Mouse (Mus musculus) ovary, adult 18-20 months (tissue): ENCODE data around the gene Tekt3.
A peak's percentile ranks its signal among the peaks of the same experiment; 100 is the strongest.

Experiments
- DNase-seq: peaks from one replicate; pipeline ENCODE4 v3.0.0; 2022; ENCODE audit warnings: low spot score, mixed read lengths

Tekt3 gene

DNA sequence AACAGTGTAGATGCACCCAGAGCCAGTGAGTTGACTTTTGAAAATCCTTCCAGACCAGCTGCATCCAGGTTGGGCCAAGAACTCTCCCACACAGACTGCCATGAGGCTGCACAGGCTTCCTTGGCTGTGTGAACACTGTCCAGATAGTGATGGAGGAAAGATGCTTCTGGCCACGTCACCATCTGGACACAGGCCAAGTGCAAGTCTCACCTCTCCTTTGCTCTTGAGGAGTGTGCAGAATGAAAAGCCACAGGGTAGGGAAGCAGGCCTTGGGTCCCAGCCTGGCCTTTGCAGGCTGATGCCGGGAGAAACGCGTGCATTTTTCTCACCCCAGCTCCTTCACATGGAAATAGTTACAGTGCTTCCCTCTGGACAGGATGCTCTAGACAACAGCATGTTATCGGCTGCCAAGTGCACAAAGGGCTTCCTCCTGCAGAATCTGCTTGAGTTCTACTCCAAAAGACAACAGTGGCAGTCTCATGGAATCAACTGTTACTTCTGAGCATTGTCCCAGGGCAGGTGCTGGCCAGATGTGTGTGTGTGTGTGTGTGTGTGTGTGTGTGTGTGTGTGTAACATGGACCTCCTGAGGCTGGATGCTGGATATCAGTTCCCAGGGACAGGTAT, 64.5 kb downstream of the Tekt3 start:
- no peak for DNase-seq

DNA sequence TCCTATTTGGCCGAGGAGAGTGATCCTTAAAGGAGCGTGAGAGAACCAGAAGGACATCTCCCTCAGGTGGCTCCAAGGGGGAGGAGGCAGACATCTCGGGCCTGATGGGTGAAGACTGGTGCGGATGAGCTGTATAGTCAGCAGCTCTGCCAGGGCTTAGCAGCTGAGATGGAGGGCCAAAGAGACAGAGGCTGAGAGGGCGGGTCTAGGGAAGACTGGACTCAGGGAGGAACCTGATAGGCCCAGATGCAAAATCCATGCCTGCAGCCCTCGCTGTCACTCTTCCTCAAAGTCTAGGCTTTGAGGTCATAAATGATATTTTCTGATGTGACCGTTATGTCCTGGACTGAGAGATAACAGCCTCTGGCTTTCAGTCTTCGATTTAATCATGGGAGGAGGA, 65.5 kb downstream of the Tekt3 start:
- DNase-seq, result no peak

DNA sequence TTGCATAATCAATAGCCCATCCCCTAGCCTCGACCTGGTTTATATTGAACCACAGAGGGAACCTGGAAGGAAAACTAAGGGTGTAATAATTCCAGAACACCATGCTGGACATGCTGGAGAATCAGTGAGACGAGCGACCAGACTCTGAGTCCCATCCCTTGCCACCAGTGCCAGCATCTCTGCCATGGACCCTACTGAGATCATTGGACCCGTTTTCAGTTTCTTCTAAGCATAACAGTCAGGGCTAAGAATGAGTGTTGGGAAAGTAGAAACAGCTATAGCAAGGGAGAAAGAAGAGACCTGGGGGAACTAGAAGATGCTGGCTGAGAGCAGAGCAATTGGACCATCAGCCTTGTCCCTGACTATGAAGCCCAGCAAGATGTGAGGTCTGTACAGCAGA, 66.1 kb downstream of the Tekt3 start:
- no peak for DNase-seq

DNA sequence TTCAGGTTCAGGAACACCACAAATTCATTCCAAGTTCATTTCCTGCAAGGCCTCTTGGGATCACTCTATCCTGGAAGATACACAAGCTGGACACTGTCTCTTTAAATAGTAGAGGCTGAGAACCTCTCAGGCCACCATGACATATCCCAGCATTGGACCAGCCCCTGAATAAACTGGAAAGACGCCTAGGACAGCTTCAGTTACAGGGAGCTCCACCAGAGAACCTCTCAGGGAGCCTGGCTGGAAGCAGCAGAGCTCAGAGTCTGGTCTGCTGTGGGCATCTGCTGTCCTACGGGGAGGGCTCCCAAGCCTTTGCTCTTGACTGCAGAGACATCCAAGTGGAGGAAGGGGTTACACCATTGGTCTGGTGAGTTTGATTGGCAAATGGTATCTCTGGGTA, 67.3 kb downstream of the Tekt3 start, which contains the start of gene Pmp22:
TSS of gene Pmp22 (plus strand) at position 199 of the 400 bp plus-strand sequence.
- no peak for DNase-seq

DNA sequence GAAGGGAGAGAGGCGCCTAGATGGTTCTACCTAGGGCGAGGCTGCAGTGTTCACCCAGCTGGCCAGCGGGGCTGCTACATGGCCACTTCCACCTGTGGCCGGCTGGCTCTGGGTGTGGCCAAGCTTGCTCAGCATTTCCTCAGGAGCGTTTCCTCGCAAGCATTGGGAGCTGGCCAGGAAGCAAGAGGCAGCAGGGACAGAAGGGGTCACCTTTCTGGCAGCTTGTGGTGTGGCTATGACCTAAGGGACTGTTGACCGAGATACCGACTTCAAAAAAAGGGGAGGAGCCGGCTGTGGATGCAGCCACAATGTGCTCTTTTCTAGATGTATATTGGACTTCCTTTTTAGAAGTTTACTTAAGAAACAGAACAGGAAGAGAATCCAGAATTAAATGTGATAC, 67.9 kb downstream of the Tekt3 start:
- DNase-seq, result no peak

DNA sequence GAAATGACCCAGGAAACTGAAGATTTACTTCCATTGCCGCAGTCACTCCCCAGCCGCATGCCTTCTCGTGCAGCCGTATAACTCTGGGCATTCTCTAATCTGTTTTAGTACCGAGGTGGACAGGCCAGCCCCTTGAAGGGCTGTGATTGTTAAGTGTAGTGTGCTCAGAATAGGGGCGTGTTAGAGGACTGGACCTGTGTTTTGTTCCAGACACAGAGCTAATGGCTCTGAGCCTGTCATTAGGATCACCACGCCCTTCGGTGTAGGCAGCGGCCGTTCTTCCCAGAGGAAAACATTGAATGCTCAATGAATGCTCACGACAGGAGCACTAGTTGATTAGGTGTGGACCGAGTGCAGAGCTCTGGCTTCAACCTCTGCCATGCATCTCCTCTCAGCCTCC, 68.4 kb downstream of the Tekt3 start:
- no peak for DNase-seq

DNA sequence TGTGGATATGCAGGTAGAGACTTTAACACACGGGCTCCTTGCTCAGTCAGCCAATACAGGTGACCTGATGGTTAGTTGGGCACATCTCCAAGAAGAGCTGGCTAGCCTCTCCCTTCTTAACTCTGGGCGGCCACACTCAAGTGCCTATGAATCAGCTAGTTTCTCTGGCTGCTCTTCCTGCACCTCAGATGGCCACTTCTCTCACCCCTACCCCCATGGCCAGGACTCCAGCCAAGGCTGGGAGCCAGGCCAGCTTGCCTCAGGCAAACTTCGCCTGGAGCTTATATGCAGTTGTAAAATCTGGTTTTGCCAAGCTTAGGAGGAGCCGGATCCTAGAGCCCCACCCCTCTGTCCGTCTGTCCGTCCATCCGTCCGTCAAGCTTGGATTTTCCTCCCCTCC, 69.0 kb downstream of the Tekt3 start:
- DNase-seq, result peak; percentile 79

DNA sequence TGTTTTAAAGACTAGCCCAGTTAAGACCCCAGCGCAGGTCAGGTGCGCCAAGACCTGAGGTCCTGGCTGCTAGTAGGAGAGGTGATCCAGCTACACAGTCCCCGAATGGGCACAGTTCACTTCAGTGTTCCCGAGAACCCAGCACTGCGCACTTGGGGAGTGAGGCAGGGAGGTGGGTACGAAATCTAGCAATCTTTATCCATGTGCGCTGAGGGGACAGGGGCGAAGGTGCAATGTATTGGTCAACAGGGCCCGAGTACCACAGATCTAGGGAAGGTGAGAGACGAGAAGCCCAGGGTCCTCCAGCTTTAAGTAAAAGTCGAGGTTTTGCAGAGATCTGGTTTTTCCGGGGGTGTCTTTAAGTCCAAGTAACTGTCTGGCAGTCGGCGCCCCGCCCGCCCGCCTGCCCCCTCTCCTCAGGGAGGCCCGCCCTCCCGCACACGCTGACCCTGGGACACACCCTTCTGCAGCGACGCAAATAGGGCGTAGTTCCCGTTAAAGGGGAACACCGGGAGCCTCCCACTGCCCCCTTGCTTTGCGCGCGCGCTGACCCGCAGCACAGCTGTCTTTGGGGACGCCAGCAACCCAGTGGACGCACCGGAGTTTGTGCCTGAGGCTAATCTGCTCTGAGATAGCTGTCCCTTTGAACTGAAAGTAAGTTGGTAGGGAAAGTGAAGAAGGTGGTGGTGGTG, 69.7 kb downstream of the Tekt3 start:
- DNase-seq, result peak; percentile 61

DNA sequence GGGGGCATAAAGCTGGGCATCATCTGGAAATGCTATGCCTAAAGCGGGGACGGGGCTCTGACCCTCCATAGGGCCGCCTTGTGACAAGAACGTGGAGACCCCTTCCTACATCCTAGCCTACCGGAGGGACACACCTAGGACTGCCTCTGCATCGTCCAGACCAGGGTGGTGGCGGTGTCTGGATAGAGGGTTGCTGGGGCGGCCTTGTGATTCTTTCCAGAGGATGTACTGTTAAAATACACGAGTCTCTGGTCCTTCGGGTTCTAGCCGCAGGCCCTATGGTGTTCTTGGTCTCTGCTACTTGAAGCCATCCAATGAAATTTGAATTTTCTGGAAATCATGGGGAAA, 70.2 kb downstream of the Tekt3 start:
- DNase-seq, result no peak

DNA sequence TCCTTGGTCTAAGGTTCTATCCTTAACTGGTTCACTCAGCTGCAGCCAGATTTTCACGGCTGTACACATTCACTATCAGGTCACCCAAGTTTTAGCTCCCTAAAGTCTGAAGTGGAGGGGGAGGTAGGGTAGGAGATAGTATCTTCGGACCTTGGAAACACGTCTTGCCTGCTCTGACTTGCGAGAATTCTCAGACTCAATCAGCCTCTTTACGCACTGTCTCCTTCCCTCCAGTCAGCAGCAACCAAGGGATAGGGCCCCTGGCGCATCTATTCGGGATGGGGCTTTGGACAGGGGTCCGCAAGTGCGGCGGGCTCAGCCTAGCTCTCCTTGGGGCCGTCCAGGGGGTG, 70.7 kb downstream of the Tekt3 start:
- DNase-seq, result no peak

DNA sequence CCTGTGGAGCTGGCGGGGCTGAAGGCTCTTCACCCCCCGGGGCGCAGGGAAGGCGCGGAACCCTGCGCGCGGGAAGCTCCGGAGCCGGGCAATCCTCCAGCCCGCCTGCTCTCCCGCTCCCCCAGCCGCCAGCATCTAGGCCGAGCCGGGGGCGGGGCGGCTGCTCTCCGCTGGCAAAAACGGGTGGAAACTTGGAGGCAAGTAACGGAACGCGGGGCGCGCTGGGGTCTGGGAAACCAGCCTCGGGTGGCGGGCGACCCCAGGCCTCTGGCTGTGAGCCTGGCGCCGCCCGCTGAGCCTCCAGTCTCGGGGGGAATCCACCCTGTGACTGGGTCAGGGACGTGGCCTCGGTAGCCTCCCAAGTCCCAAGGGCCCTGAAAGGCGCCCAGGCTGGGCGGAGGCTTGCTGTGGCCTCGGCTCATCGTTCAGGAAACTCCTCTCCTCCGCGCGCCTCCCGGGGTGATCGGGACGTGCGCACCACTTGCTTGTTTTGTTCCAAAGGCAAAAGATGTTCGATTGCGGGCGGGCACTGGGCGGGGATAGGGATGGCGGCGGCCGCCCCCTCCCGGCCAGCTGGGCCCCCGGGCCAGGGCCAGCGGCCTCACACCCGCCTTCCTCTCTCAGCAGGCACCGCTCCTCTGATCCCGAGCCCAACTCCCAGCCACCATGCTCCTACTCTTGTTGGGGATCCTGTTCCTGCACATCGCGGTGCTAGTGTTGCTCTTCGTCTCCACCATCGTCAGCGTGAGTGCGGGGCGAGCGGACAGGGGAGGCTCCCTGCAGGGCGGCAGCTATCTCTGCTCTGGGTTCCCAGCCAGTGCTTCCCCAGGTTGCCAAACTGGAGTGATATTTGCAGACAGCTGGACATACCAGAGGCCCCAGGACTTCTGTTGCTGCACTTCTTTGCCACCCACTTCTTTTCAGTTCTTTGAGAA, 71.3 kb downstream of the Tekt3 start:
- DNase-seq, result peak; percentile 89

DNA sequence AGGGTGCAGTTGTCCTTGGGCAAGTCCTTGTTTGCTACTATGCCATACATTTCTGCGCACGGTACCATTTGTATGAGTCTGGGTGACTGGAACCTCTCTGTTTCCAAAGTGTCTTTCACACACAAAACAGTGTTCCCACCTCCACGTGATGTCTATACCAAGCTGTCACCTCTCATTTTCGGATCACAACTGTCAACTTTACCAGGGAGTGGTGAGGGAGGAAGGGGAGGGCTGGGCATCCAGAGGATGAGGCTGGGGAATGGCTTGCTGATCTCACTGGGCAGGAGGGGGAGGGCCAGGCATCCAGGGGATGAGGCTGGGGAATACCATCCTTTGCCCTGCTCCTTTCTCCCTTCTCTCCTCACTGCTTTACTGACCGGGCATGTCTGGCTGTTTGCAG, 72.6 kb downstream of the Tekt3 start:
- DNase-seq, result no peak

DNA sequence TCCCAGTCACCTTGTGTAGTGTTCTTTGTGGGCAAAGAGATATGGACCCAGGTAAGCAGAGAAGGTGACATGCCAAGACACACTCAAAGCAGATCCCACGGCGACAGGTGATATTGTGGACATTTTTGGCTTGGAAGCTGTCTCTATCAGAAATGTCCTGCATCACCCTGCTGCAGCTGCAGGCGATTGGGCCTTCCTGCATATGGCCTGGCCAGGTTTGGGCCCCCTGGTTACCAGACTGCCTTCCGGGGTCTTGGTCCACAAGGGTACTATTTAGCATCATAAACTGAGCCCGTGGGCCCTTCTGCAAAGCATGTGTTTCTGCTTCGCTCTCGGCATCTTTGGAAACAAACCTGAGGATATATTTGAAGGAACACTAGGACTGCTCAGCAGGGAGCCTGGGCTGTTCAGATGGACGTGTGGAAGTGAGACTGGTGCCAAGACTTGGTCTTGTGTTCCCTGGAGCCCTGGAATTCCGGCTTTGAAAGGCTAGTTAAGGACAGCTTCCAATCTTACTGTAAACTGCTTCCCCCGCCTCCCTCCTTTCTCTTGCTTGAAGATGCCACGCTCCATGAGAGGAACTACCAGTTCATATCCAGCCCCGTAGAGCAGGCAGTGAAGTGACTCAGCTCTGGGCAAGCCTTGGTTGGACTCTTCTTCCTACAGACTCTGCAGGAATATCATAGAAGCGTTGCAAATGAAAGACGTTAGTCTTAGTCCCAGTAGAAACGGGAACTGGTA, 73.5 kb downstream of the Tekt3 start:
- DNase-seq, result no peak

DNA sequence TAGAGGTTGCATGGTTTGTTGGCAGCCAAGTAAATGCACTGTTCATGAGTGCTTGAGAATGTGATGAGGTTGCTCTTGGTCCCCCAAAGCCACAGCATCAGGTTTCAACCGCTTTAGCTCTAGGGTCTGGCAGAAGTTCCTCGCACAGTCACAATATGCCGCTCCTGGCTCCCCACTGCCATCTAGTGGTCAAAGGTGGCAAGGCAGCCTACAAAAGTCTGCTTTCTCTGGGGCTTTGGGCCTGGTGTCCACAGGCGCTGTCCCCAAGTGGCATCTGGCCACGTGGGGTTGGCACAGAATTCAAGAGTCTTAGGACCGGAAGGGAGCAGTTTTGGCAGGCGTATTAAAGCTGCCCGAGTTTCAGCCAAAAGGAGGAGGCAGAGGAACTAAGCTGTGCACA, 74.2 kb downstream of the Tekt3 start:
- DNase-seq, result peak; percentile 70

DNA sequence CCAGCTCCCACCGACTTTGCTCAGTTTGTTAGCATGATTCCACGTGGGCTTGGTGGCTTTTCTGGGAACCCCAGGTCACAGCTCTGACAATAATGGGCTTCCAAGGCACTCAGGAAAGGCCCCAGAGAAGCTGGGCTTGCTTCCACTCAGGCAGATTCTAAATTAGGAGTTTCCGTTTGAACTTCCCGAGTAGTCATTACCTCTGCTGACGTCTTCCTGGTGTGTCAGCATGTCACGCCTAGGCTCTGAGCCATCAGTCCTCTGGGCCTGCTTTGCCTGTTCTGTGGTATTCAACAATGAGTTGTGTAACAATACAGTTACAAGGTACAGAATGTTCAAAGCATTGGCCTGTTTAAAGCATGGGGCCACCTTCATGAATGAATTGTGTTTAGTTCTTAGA, 74.8 kb downstream of the Tekt3 start:
- DNase-seq, result no peak

DNA sequence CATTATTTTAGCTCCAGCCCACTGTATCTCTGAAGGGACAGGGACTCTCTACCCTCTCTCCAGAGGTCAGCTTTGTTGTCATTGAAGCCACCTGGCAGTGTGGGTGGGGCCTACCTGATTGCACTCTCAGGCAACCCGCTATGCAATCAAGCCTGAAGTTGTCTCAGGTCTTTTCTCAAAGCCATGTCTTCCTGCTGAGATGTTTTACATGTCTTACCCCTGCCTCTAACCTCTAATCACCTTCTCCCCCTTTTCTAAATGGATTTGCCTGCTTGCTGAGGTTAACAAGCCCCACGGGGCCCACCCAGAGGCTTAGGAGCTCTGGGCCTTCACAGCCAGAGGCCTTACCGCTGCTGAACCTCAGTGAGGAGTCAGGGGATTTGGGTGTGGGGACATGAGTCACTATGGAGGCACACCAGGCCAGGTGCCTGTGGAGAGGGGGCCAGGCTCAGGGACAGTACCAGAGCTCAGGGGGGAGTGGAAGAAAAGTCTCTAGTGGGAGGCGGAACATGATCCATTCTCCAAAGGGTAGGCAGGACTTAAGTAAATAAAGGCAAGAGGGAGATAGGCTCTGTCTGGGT, 75.5 kb downstream of the Tekt3 start:
- no peak for DNase-seq

DNA sequence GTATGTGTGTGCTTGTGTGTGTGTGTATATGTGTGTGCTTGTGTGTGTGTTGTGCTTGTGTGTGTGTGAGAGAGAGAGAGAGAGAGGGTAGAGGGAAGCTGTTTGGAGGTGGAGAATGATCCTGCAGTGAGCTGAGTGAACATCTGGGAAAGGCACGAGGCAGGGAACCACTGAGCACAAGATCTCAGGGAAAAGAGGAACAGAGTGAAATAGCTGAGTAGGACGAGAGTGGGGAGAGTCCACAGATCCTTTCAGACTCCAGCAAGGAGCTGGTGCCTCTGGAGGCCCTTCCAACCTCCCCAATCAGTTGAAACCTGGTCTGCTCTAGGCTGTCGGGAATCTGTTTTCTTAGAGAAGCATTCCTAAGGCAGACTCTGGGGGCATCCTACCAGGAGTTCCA, 77.3 kb downstream of the Tekt3 start:
- no peak for DNase-seq

DNA sequence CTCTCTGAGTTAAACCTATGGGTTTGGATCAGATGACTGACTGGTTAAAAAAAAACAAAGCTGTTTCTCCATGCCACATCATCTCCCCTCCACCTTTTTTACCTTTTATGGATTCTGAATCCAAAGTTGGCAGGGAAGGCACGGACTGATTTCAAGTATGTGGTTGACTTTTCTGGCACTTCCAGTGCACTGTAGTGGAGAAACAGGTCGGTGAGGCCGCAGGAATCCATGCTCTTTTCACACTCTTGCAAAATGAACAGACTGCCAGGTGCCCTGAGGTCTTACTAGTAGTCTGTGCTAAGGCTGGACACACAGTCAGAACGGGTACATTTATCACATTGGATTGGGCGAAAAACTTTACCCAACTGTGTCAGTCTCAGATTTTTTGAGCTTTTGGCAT, 80.9 kb downstream of the Tekt3 start:
- no peak for DNase-seq

DNA sequence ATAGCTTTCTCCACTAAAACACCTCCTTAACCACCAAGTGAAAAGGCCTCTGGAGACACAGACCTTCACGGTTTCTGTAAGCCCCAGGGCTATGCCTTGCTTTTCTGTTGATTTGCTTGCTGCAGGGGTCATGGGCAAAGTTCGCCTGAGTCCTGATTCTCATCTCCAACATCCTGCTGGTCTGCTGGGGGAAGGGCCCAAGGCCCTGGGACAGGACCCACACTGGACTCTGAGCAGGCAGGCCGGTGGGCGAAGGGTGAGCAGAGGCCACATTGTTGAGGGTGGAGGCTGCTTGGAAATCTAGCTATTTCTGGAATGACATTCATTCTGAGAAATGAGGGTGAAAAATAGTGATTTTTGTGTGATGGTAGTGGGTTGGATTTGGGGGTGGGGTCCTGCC, 81.4 kb downstream of the Tekt3 start:
- DNase-seq, result no peak

DNA sequence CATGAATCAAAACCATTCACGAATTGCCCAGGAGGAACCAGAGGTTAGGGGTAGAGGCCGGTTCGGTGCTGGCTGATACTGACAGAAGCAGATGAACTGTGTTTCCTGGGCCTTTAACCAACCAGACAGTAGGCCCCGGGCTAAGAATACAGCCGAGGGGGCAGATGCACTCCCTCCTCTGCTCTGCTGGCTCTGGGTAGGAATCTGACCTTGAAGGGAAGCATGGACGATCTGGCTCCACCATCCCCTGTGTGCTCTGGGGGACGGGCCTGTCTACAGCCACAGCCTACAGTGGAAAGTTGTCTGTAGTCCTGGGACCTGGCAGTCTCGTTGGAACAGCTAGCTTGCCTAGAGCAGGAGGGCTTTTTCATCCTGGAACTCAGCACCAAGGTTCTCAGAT, 82.0 kb downstream of the Tekt3 start:
- DNase-seq, result peak; percentile 76
